Mouse (Mus musculus): ENCODE data around the gene Adpgk.
"Not testable (repeated sequence)": the region's sequence is repeated elsewhere in the genome, so short reads cannot be mapped to it uniquely, and the experiment has no call there.

Gene Adpgk

GRCm38 (mm10) chr9:59288685-59289410 lies 2.5 kb upstream of the Adpgk start:
- no peak for DNase-seq (ENCODE audit: low read depth, low spot score)

- no peak for DNase-seq (ENCODE audit: low read depth, low spot score)
Observed at GRCm38 (mm10) chr9:59289529-59290115, 1.7 kb upstream of the Adpgk start.

- DNase-seq (ENCODE audit: low read depth, low spot score) = no peak
Observed at GRCm38 (mm10) chr9:59291688-59292492, 532 bp downstream of the Adpgk start.

- DNase-seq (ENCODE audit: low read depth, low spot score) = no peak
Observed at GRCm38 (mm10) chr9:59292493-59292875, 1.1 kb downstream of the Adpgk start.

GRCm38 (mm10) chr9:59296419-59296818 lies 5.1 kb downstream of the Adpgk start:
- DNase-seq (ENCODE audit: low read depth, low spot score) = no peak

- no peak for DNase-seq (ENCODE audit: low read depth, low spot score)
Observed at GRCm38 (mm10) chr9:59307890-59308289, 16.5 kb downstream of the Adpgk start.

GRCm38 (mm10) chr9:59310582-59311283 lies 19.4 kb downstream of the Adpgk start:
- DNase-seq (ENCODE audit: low read depth, low spot score) = peak; percentile 10

- no peak for DNase-seq (ENCODE audit: low read depth, low spot score)
Observed at GRCm38 (mm10) chr9:59311284-59311670, 19.9 kb downstream of the Adpgk start.

- DNase-seq (ENCODE audit: low read depth, low spot score) = no peak
Observed at GRCm38 (mm10) chr9:59316206-59316605, 24.8 kb downstream of the Adpgk start.

GRCm38 (mm10) chr9:59324351-59324750 lies 33.0 kb downstream of the Adpgk start:
- no peak for DNase-seq (ENCODE audit: low read depth, low spot score)

- DNase-seq (ENCODE audit: low read depth, low spot score) = no peak
Observed at GRCm38 (mm10) chr9:59330055-59330454, 38.7 kb downstream of the Adpgk start.

GRCm38 (mm10) chr9:59336539-59336938 lies 45.2 kb downstream of the Adpgk start:
- DNase-seq (ENCODE audit: low read depth, low spot score) = no peak

- peak; percentile 27 for DNase-seq (ENCODE audit: low read depth, low spot score)
Observed at GRCm38 (mm10) chr9:59337889-59338288, 46.5 kb downstream of the Adpgk start.

GRCm38 (mm10) chr9:59338411-59338810 lies 47.1 kb downstream of the Adpgk start:
- DNase-seq (ENCODE audit: low read depth, low spot score) = no peak

GRCm38 (mm10) chr9:59339107-59339506 lies 47.7 kb downstream of the Adpgk start:
- DNase-seq (ENCODE audit: low read depth, low spot score) = no peak

- no peak for DNase-seq (ENCODE audit: low read depth, low spot score)
Observed at GRCm38 (mm10) chr9:59340002-59340401, 48.6 kb downstream of the Adpgk start.

GRCm38 (mm10) chr9:59346176-59346575 lies 54.8 kb downstream of the Adpgk start:
- DNase-seq (ENCODE audit: low read depth, low spot score) = no peak

GRCm38 (mm10) chr9:59352586-59353252 lies 61.4 kb downstream of the Adpgk start:
- no peak for DNase-seq (ENCODE audit: low read depth, low spot score)

GRCm38 (mm10) chr9:59353253-59353639 lies 61.9 kb downstream of the Adpgk start, which contains the start of gene Bbs4:
Bbs4 (minus strand) TSS chr9:59353508.
- peak; percentile 79 for DNase-seq (ENCODE audit: low read depth, low spot score)

GRCm38 (mm10) chr9:59358041-59358440 lies 66.7 kb downstream of the Adpgk start:
- not testable (repeated sequence) for DNase-seq (ENCODE audit: low read depth, low spot score)

GRCm38 (mm10) chr9:59360487-59360886 lies 69.1 kb downstream of the Adpgk start:
- DNase-seq (ENCODE audit: low read depth, low spot score) = not testable (repeated sequence)
